Mouse (Mus musculus) heart, postnatal 10 days (tissue): ENCODE measurements around the gene Obscn. TPM values are rescaled to one million over a fixed set of nuclear protein-coding genes. Genes with fewer than 3 reads are reported as not detected.

ENCODE experiments used
- DNase-seq, 2 experiments: peaks; one replicate each; pipeline ENCODE4 v3.0.0; 2021
- intact Hi-C: fragments of 180-260 bp; cut with DNase I; formaldehyde crosslinking; loops from one replicate; pipeline ENCODE4 v1.15.1; 2025
- total RNA-seq, 2 experiments: library from RNA; stranded (reverse); gene quantifications; 2 replicates each; pipeline ENCODE4 v1.2.3; 2021

Obscn gene
- total RNA-seq, 2 experiments from 2014 or later, result 427 to 465 TPM

GRCm38 (mm10) chr11:59149302-59149701 is 13.1 kb upstream of the Obscn start:
- intact Hi-C loops, result no loop called here
- DNase-seq, result no peak

- no peak for DNase-seq
Observed at GRCm38 (mm10) chr11:59142962-59143361, 6.8 kb upstream of the Obscn start.

GRCm38 (mm10) chr11:59141772-59142370 is 5.7 kb upstream of the Obscn start:
- intact Hi-C loops, result no loop called here
- DNase-seq, result no peak

More at GRCm38 (mm10) chr11:59142962-59143361, 6.8 kb upstream of the Obscn start:
- intact Hi-C loops, result no loop called here

GRCm38 (mm10) chr11:59138537-59139486 is 2.6 kb upstream of the Obscn start:
- DNase-seq, result peak; percentile 66 to 71
- intact Hi-C loops, result no loop called here

GRCm38 (mm10) chr11:59136994-59137706 is 948 bp upstream of the Obscn start:
- intact Hi-C loops, result no loop called here
- DNase-seq, result peak in 1 of 2 experiments; percentile 43

- intact Hi-C loops, result no loop called here
- DNase-seq, result no peak
Observed at GRCm38 (mm10) chr11:59135051-59135820, 966 bp downstream of the Obscn start.

GRCm38 (mm10) chr11:59134373-59134997 is 1.7 kb downstream of the Obscn start:
- intact Hi-C loops, result no loop called here
- DNase-seq, result peak in 1 of 2 experiments; percentile 50

- no peak for DNase-seq
- intact Hi-C loops, result no loop called here
Observed at GRCm38 (mm10) chr11:59132065-59132464, 4.1 kb downstream of the Obscn start.

- DNase-seq, result no peak
- intact Hi-C loops, result no loop called here
Observed at GRCm38 (mm10) chr11:59131348-59131919, 4.8 kb downstream of the Obscn start.

- intact Hi-C loops, result no loop called here
- DNase-seq, result peak; percentile 68 to 72
Observed at GRCm38 (mm10) chr11:59130782-59131181, 5.4 kb downstream of the Obscn start.

- intact Hi-C loops, result no loop called here
- DNase-seq, result no peak
Observed at GRCm38 (mm10) chr11:59105945-59106344, 30.3 kb downstream of the Obscn start.

- no peak for DNase-seq
- intact Hi-C loops, result no loop called here
Observed at GRCm38 (mm10) chr11:59102324-59102723, 33.9 kb downstream of the Obscn start.

GRCm38 (mm10) chr11:59098339-59098738 is 37.9 kb downstream of the Obscn start:
- intact Hi-C loops, result loop anchor here (2.0 kb wide), 2 partner anchors 84 to 200 kb away; partner anchors contain the start of gene Gjc2
- peak in 1 of 2 experiments; percentile 63 for DNase-seq

- no peak for DNase-seq
- intact Hi-C loops, result loop anchor here (2.0 kb wide), 2 partner anchors 85 to 201 kb away; partner anchors contain the start of gene Gjc2
Observed at GRCm38 (mm10) chr11:59097770-59098169, 38.4 kb downstream of the Obscn start.

GRCm38 (mm10) chr11:59094213-59094612 is 42.0 kb downstream of the Obscn start:
- DNase-seq, result peak in 1 of 2 experiments; percentile 39
- intact Hi-C loops, result no loop called here

- DNase-seq, result no peak
- intact Hi-C loops, result no loop called here
Observed at GRCm38 (mm10) chr11:59087581-59087980, 48.6 kb downstream of the Obscn start.

GRCm38 (mm10) chr11:59085200-59085599 is 51.0 kb downstream of the Obscn start:
- DNase-seq, result no peak
- intact Hi-C loops, result no loop called here

- intact Hi-C loops, result no loop called here
Observed at GRCm38 (mm10) chr11:59083125-59083524, 53.1 kb downstream of the Obscn start.

GRCm38 (mm10) chr11:59078311-59078710 is 57.9 kb downstream of the Obscn start:
- intact Hi-C loops, result no loop called here
- peak; percentile 24 to 30 for DNase-seq

More at GRCm38 (mm10) chr11:59083125-59083524, 53.1 kb downstream of the Obscn start:
- DNase-seq, result no peak
